Mouse (Mus musculus) embryonic facial prominence, embryonic 14.5 days (tissue): ENCODE results near the gene Tor2a. TPM values are rescaled to one million over a fixed set of nuclear protein-coding genes. Genes with fewer than 3 reads are reported as not detected.

Source experiments
- ATAC-seq: fragments of 200-750 bp; cut with Nextera tagmentation; 2 replicates; pipeline ENCODE4 v1.8.0; 2017; ENCODE audit warnings: low read depth, moderate number of reproducible peaks, moderate TSS enrichment
- DNase-seq: peaks from one replicate; pipeline ENCODE4 v3.0.0-alpha.2; 2015; ENCODE audit warnings: low spot score
- H3K27ac ChIP-seq: fragments of 300-500 bp; sonication (generic); replicated peaks from 2 replicates; pipeline ENCODE4 v1.5.1; 2014; ENCODE audit warnings: low read depth, mild to moderate bottlenecking, low read length, moderate library complexity
- H3K27me3 ChIP-seq: fragments of 300-500 bp; sonication (generic); replicated peaks from 2 replicates; pipeline ENCODE4 v1.6.1; 2014; ENCODE audit warnings: low read length; ENCODE audit not compliant: control insufficient read depth, insufficient read depth
- H3K36me3 ChIP-seq: fragments of 300-500 bp; sonication (generic); 2 replicates; pipeline ENCODE4 v1.6.1; 2014; ENCODE audit warnings: low read length, mixed read lengths; ENCODE audit not compliant: control insufficient read depth, insufficient read depth
- H3K4me1 ChIP-seq: fragments of 300-500 bp; sonication (generic); 2 replicates; pipeline ENCODE4 v1.6.1; 2014; ENCODE audit warnings: antibody characterized with exemption, low read length; ENCODE audit not compliant: control insufficient read depth, insufficient read depth
- H3K4me2 ChIP-seq: fragments of 300-500 bp; sonication (generic); 2 replicates; pipeline ENCODE4 v1.6.1; 2014; ENCODE audit warnings: low read depth, mild to moderate bottlenecking, low read length, moderate library complexity, mixed read lengths
- H3K4me3 ChIP-seq: fragments of 300-500 bp; sonication (generic); 2 replicates; pipeline ENCODE4 v1.5.1; 2014; ENCODE audit warnings: low read depth, mild to moderate bottlenecking, low read length
- H3K9ac ChIP-seq: fragments of 300-500 bp; sonication (generic); 2 replicates; pipeline ENCODE4 v1.6.1; 2014; ENCODE audit warnings: low read depth, mild to moderate bottlenecking, low read length, moderate library complexity, mixed read lengths
- H3K9me3 ChIP-seq: fragments of 300-500 bp; sonication (generic); 2 replicates; pipeline ENCODE4 v1.6.1; 2016; ENCODE audit warnings: low read length; ENCODE audit not compliant: control insufficient read depth
- WGBS: fragments of 180-500 bp; shearing (Covaris S2); extraction: QIAGEN DNeasy Blood & Tissue Kit; methylation state at CpG from one replicate; pipeline ENCODE4 v1.1.7; 2014; 5-methylcytosine and 5-hydroxymethylcytosine counted together
- polyA plus RNA-seq: library from polyadenylated mRNA; unstranded; fragments of >200 nt; fragmentation: Nextera tagmentation; extraction: Ambion mirVana; gene quantifications from 2 replicates; pipeline ENCODE4 v1.2.1, GENCODE M21; 2014

Gene Tor2a
- polyA plus RNA-seq, 1 experiment from 2014 or later = 64.5 TPM

GRCm38 (mm10) chr2:32771886-32772285 is 14.9 kb downstream of the Tor2a start:
- H3K9ac ChIP-seq = no peak overlapping the region
- H3K27ac ChIP-seq = no peak overlapping the region
- ATAC-seq = no peak
- peaks cover 12% of the 10 kb centered on the region for H3K4me1 ChIP-seq
- H3K9me3 ChIP-seq = no peaks in the 10 kb centered on the region
- H3K27me3 ChIP-seq = no peaks in the 10 kb centered on the region
- no peak for DNase-seq
- no peak overlapping the region for H3K4me3 ChIP-seq
- H3K36me3 ChIP-seq = no peaks in the 10 kb centered on the region
- H3K4me2 ChIP-seq = no peak overlapping the region
- 16% methylated on average over 12 of the region's 12 CpGs for WGBS

- Histone ChIP-seq H3K36me3 (no peaks in the 10 kb centered on the region; the same call in 1 of the 2 replicates), H3K4me2 (no peak overlapping the region), H3K9me3 (no peaks in the 10 kb centered on the region), H3K9ac (no peak overlapping the region), H3K27me3 (no peaks in the 10 kb centered on the region), H3K27ac (no peak overlapping the region), H3K4me1 (peaks cover 12% of the 10 kb centered on the region), H3K4me3 (no peak overlapping the region)
- ATAC-seq (no peak), DNase-seq (no peak)
- WGBS = 69% methylated on average over 8 of the region's 8 CpGs
Observed at GRCm38 (mm10) chr2:32772626-32773279, 15.7 kb downstream of the Tor2a start.

- WGBS = 0% methylated on average over 40 of the region's 46 CpGs
- H3K27ac ChIP-seq = no peak within 1 kb of the TSS; the same call in 1 of the 2 replicates
- ATAC-seq = peak; percentile 98
Observed at GRCm38 (mm10) chr2:32775359-32776074, 18.5 kb downstream of the Tor2a start, which contains the start of the genes Ttc16 and Ptrh1. Gene Ttc16 (minus strand): TSS chr2:32775633. Gene Ptrh1 (plus strand): TSS chr2:32775786.

GRCm38 (mm10) chr2:32776192-32776591 is 19.2 kb downstream of the Tor2a start:
- no peaks in the 10 kb centered on the region for H3K27me3 ChIP-seq
- no peaks in the 10 kb centered on the region; the same call in 1 of the 2 replicates for H3K36me3 ChIP-seq
- no peaks in the 10 kb centered on the region for H3K9me3 ChIP-seq
- DNase-seq = no peak
- peak overlapping the region; percentile 77 for H3K4me2 ChIP-seq
- peak overlapping the region; percentile 58 for H3K9ac ChIP-seq
- WGBS = 21% methylated on average over 22 of the region's 22 CpGs
- peak overlapping the region; percentile 50 for H3K4me3 ChIP-seq
- no peak for ATAC-seq
- H3K4me1 ChIP-seq = peaks cover 8% of the 10 kb centered on the region
- no peak overlapping the region for H3K27ac ChIP-seq

More at GRCm38 (mm10) chr2:32775359-32776074, 18.5 kb downstream of the Tor2a start, which contains the start of the genes Ttc16 and Ptrh1:
- Histone ChIP-seq H3K36me3 (no peaks in the 10 kb centered on the region; the same call in 1 of the 2 replicates), H3K4me3 (peak within 1 kb of the TSS; percentile 50), H3K4me2 (peak within 1 kb of the TSS; percentile 77), H3K4me1 (peaks cover 8% of the 10 kb centered on the region), H3K9ac (peak within 1 kb of the TSS; percentile 58), H3K27me3 (no peaks in the 10 kb centered on the region), H3K9me3 (no peaks in the 10 kb centered on the region)
- DNase-seq = peak; percentile 98

GRCm38 (mm10) chr2:32778081-32778480 is 21.0 kb downstream of the Tor2a start:
- H3K9me3 ChIP-seq = no peaks in the 10 kb centered on the region
- peaks cover 8% of the 10 kb centered on the region for H3K4me1 ChIP-seq
- no peak overlapping the region for H3K27ac ChIP-seq
- no peak overlapping the region for H3K4me2 ChIP-seq
- 80% methylated on average over 6 of the region's 6 CpGs for WGBS
- H3K36me3 ChIP-seq = no peaks in the 10 kb centered on the region; the same call in 1 of the 2 replicates
- DNase-seq (no peak), ATAC-seq (no peak)
- H3K4me3 ChIP-seq = no peak overlapping the region
- no peak overlapping the region for H3K9ac ChIP-seq
- no peaks in the 10 kb centered on the region for H3K27me3 ChIP-seq

GRCm38 (mm10) chr2:32779131-32779530 is 22.1 kb downstream of the Tor2a start:
- H3K36me3 ChIP-seq = no peaks in the 10 kb centered on the region; the same call in 1 of the 2 replicates
- no peak overlapping the region for H3K4me3 ChIP-seq
- H3K27ac ChIP-seq = no peak overlapping the region
- H3K27me3 ChIP-seq = no peaks in the 10 kb centered on the region
- peaks cover 8% of the 10 kb centered on the region for H3K4me1 ChIP-seq
- H3K9ac ChIP-seq = no peak overlapping the region
- DNase-seq = peak; percentile 44
- 22% methylated on average over 8 of the region's 8 CpGs for WGBS
- no peak for ATAC-seq
- no peaks in the 10 kb centered on the region for H3K9me3 ChIP-seq
- no peak overlapping the region for H3K4me2 ChIP-seq

GRCm38 (mm10) chr2:32779714-32780113 is 22.7 kb downstream of the Tor2a start:
- no peak overlapping the region for H3K4me2 ChIP-seq
- ATAC-seq (no peak), DNase-seq (no peak)
- H3K4me3 ChIP-seq = no peak overlapping the region
- no peaks in the 10 kb centered on the region for H3K27me3 ChIP-seq
- no peaks in the 10 kb centered on the region for H3K9me3 ChIP-seq
- no peak overlapping the region for H3K27ac ChIP-seq
- no peaks in the 10 kb centered on the region; the same call in 1 of the 2 replicates for H3K36me3 ChIP-seq
- 87% methylated on average over 6 of the region's 6 CpGs for WGBS
- H3K9ac ChIP-seq = no peak overlapping the region
- peaks cover 8% of the 10 kb centered on the region for H3K4me1 ChIP-seq

GRCm38 (mm10) chr2:32781710-32782109 is 24.7 kb downstream of the Tor2a start:
- no peaks in the 10 kb centered on the region for H3K9me3 ChIP-seq
- no peak overlapping the region for H3K9ac ChIP-seq
- no peak overlapping the region for H3K4me2 ChIP-seq
- H3K27ac ChIP-seq = no peak overlapping the region
- no peak for DNase-seq
- H3K4me3 ChIP-seq = no peak overlapping the region
- H3K27me3 ChIP-seq = no peaks in the 10 kb centered on the region
- H3K4me1 ChIP-seq = no peaks in the 10 kb centered on the region
- 80% methylated on average over 6 of the region's 6 CpGs for WGBS
- no peak for ATAC-seq
- H3K36me3 ChIP-seq = no peaks in the 10 kb centered on the region; the same call in 1 of the 2 replicates
